Mouse (Mus musculus): ENCODE measurements around the gene Rpia. TPM values are rescaled to one million over a fixed set of nuclear protein-coding genes. Genes with fewer than 3 reads are reported as not detected.

Gene Rpia
- polyA plus RNA-seq, 1 experiment from 2014 or later = 4.5 TPM

GRCm38 (mm10) chr6:70773769-70774168 lies 18.3 kb downstream of the Rpia start:
- DNase-seq (no peak), ATAC-seq (ENCODE audit: low read depth) (no peak)
- Histone ChIP-seq H3K27ac (no peak overlapping the region), H3K27me3 (no peaks in the 10 kb centered on the region), H3K9ac (no peak overlapping the region), H3K4me1 (replicated peaks) (peaks cover 17% of the 10 kb centered on the region), H3K4me2 (no peak overlapping the region), H3K36me3 (peaks cover 85% of the 10 kb centered on the region), H3K9me3 (replicated peaks) (no peaks in the 10 kb centered on the region), H3K4me3 (replicated peaks) (no peak overlapping the region)
- WGBS (ENCODE audit: insufficient replicate concordance) = 43% methylated on average over 5 of the region's 5 CpGs

GRCm38 (mm10) chr6:70768769-70769168 lies 23.3 kb downstream of the Rpia start:
- WGBS (ENCODE audit: insufficient replicate concordance) = 39% methylated on average over 6 of the region's 6 CpGs
- peak; percentile 67 for ATAC-seq (ENCODE audit: low read depth)

DNA sequence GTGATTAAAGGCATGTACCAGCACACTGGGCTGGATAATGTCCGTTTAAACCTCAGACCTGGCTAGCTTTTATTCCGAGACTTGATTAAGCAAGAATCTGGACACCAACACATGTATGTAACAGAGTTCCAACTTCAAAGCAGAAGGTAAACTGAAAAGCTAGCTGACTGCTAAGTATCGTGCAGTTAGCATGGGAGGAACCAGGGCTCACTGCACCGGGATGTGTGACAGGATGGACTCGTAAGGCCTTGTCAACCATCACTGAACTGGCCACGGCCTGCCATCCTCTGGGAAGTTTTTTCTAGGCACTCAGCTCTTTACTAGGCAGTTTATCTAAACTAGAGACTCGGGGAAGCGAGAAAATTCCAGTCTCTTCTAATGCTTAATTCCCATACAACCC lies 27.0 kb downstream of the Rpia start:
- WGBS (ENCODE audit: insufficient replicate concordance) = 78% methylated on average over 8 of the region's 8 CpGs
- ATAC-seq (ENCODE audit: low read depth) = no peak

More at GRCm38 (mm10) chr6:70768769-70769168, 23.3 kb downstream of the Rpia start:
- H3K36me3 ChIP-seq = peaks cover 87% of the 10 kb centered on the region
- peak; percentile 63 for DNase-seq
- H3K4me2 ChIP-seq = no peak overlapping the region
- no peak overlapping the region for H3K9ac ChIP-seq
- H3K9me3 ChIP-seq (replicated peaks) = no peaks in the 10 kb centered on the region
- H3K4me1 ChIP-seq (replicated peaks) = 0 out of 2 replicates have a peak, but pooled peaks cover under 1% of the 10 kb centered on the region
- H3K27ac ChIP-seq = no peak overlapping the region
- H3K4me3 ChIP-seq (replicated peaks) = no peak overlapping the region
- H3K27me3 ChIP-seq = no peaks in the 10 kb centered on the region

GRCm38 (mm10) chr6:70764551-70764950 lies 27.5 kb downstream of the Rpia start:
- Histone ChIP-seq H3K4me1 (replicated peaks) (no peaks in the 10 kb centered on the region), H3K27ac (no peak overlapping the region), H3K4me3 (replicated peaks) (no peak overlapping the region), H3K27me3 (no peaks in the 10 kb centered on the region), H3K36me3 (peaks cover 46% of the 10 kb centered on the region), H3K9ac (no peak overlapping the region), H3K9me3 (replicated peaks) (no peaks in the 10 kb centered on the region), H3K4me2 (no peak overlapping the region)
- ATAC-seq (ENCODE audit: low read depth) (no peak), DNase-seq (no peak)
- 75% methylated on average over 5 of the region's 5 CpGs for WGBS (ENCODE audit: insufficient replicate concordance)

More for the DNA sequence above, 27.0 kb downstream of the Rpia start:
- H3K36me3 ChIP-seq = peaks cover 51% of the 10 kb centered on the region
- no peak overlapping the region for H3K27ac ChIP-seq
- H3K4me1 ChIP-seq (replicated peaks) = no peaks in the 10 kb centered on the region
- H3K9me3 ChIP-seq (replicated peaks) = no peaks in the 10 kb centered on the region
- no peaks in the 10 kb centered on the region for H3K27me3 ChIP-seq
- H3K4me2 ChIP-seq = no peak overlapping the region
- no peak for DNase-seq
- H3K4me3 ChIP-seq (replicated peaks) = no peak overlapping the region
- no peak overlapping the region for H3K9ac ChIP-seq

DNA sequence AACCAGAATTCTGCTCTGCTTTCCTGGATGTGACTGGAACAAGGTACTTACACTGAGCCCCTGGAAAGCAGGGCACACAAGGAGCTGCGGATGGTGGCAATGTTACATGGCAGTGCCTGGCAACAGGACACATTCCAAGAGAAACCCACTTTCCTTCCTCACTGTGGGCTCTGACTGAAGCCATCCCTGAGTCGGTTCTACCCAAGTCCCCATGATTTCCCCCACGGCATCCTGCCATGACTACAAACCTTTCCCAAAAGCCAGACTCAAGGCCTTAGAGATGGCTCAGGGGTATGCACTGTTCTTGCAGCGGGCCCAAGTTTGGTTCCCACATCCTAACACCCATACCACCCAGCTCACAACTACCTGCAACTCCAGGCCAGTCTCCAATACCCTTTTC lies 28.2 kb downstream of the Rpia start:
- peaks cover 40% of the 10 kb centered on the region for H3K36me3 ChIP-seq
- H3K4me3 ChIP-seq (replicated peaks) = no peak overlapping the region
- 84% methylated on average over 4 of the region's 4 CpGs for WGBS (ENCODE audit: insufficient replicate concordance)
- no peak overlapping the region for H3K4me2 ChIP-seq
- H3K9me3 ChIP-seq (replicated peaks) = no peaks in the 10 kb centered on the region
- no peaks in the 10 kb centered on the region for H3K4me1 ChIP-seq (replicated peaks)
- no peak for DNase-seq
- no peak overlapping the region for H3K9ac ChIP-seq
- H3K27ac ChIP-seq = no peak overlapping the region
- ATAC-seq (ENCODE audit: low read depth) = no peak
- no peaks in the 10 kb centered on the region for H3K27me3 ChIP-seq

DNA sequence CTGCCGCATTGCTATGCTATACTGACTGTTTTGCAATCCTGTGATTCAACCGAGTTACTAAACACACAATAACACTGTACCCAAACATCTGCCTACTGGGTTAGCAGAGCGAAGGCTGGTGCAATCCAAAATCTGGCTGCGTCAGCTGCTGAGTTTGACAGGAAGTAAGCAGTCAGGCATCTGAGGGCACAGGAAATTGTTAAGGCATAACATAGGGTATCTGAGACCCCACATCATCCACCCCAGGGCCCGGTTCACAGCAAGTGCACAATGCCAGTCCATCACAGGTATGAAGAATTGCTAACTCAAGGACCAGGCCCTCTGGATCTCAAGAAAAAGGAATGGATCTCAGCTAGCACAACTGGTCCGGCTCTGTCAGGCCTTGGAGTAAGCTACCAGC lies 29.4 kb downstream of the Rpia start:
- H3K9me3 ChIP-seq (replicated peaks) = no peaks in the 10 kb centered on the region
- no peak overlapping the region for H3K27ac ChIP-seq
- WGBS (ENCODE audit: insufficient replicate concordance) = 56% methylated on average over 6 of the region's 6 CpGs
- no peak overlapping the region for H3K4me3 ChIP-seq (replicated peaks)
- no peak for DNase-seq
- H3K4me1 ChIP-seq (replicated peaks) = no peaks in the 10 kb centered on the region
- H3K4me2 ChIP-seq = no peak overlapping the region
- no peak for ATAC-seq (ENCODE audit: low read depth)
- H3K27me3 ChIP-seq = no peaks in the 10 kb centered on the region
- peaks cover 28% of the 10 kb centered on the region for H3K36me3 ChIP-seq
- H3K9ac ChIP-seq = no peak overlapping the region

- Histone ChIP-seq H3K36me3 (peaks cover 12% of the 10 kb centered on the region), H3K27ac (no peak overlapping the region), H3K4me3 (replicated peaks) (no peak overlapping the region), H3K4me1 (replicated peaks) (no peaks in the 10 kb centered on the region), H3K9me3 (replicated peaks) (no peaks in the 10 kb centered on the region), H3K9ac (no peak overlapping the region), H3K4me2 (no peak overlapping the region), H3K27me3 (no peaks in the 10 kb centered on the region)
- WGBS (ENCODE audit: insufficient replicate concordance) = 62% methylated on average over 4 of the region's 4 CpGs
- ATAC-seq (ENCODE audit: low read depth) (no peak), DNase-seq (no peak)
Observed at GRCm38 (mm10) chr6:70760951-70761350, 31.1 kb downstream of the Rpia start.

- Histone ChIP-seq H3K27me3 (no peaks in the 10 kb centered on the region), H3K4me1 (replicated peaks) (peaks cover 11% of the 10 kb centered on the region), H3K27ac (no peak overlapping the region), H3K36me3 (no peaks in the 10 kb centered on the region), H3K9me3 (replicated peaks) (no peaks in the 10 kb centered on the region), H3K4me3 (replicated peaks) (no peak overlapping the region), H3K9ac (no peak overlapping the region), H3K4me2 (no peak overlapping the region)
- WGBS (ENCODE audit: insufficient replicate concordance) = 80% methylated on average over 10 of the region's 10 CpGs
- ATAC-seq (ENCODE audit: low read depth) (no peak), DNase-seq (no peak)
Observed at GRCm38 (mm10) chr6:70754833-70755232, 37.2 kb downstream of the Rpia start.

DNA sequence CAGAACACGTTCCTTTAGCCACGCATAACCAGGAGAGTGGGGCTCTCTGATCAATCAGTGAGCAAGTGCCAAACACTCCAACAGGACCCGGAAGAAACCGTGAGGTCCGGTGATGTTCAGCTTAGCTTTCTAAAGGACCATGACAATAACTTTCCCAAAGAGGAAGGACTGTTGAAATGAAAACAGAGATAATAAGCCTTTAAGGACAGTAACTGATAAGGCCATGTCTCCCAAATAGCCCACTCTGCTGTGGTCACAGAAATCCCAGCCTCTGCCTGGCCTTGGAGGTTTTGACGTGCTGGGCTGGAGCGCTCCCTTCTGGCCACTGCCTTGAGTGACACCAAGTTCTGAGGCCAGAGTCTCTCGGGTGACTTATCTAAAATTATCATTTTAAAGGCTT lies 39.7 kb downstream of the Rpia start:
- Histone ChIP-seq H3K4me2 (peak overlapping the region; percentile 51), H3K27me3 (no peaks in the 10 kb centered on the region), H3K9ac (peak overlapping the region; percentile 38; the same call in 1 of the 2 replicates), H3K27ac (peak overlapping the region; percentile 76), H3K36me3 (no peaks in the 10 kb centered on the region), H3K4me1 (replicated peaks) (peaks cover 11% of the 10 kb centered on the region), H3K9me3 (replicated peaks) (no peaks in the 10 kb centered on the region), H3K4me3 (replicated peaks) (peak overlapping the region; percentile 16)
- DNase-seq (peak; percentile 63), ATAC-seq (ENCODE audit: low read depth) (peak; percentile 81)
- WGBS (ENCODE audit: insufficient replicate concordance) = 10% methylated on average over 8 of the region's 8 CpGs

DNA sequence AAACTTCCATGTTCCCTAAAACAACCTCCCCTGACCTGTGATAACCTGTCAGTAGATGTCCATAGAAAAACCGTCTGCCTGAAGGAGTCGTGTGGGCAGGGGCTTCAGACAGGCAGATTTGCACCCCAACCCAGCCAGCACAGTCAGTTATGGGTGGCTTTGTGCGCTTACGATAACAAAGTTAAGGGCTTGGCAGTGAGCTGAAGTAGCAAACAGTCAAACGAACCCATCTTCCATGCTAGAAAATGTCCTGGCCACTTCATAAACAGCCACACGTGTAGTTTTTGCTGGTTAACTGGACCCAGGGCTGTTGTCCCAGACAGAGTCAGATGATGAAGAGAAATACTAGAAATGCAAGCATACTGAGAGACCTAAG lies 40.1 kb downstream of the Rpia start:
- H3K4me2 ChIP-seq = peak overlapping the region; percentile 51
- H3K27me3 ChIP-seq = no peaks in the 10 kb centered on the region
- WGBS (ENCODE audit: insufficient replicate concordance) = 34% methylated on average over 6 of the region's 6 CpGs
- H3K36me3 ChIP-seq = no peaks in the 10 kb centered on the region
- ATAC-seq (ENCODE audit: low read depth) (peak; percentile 68), DNase-seq (no peak)
- H3K27ac ChIP-seq = peak overlapping the region; percentile 76
- peak overlapping the region; percentile 16 for H3K4me3 ChIP-seq (replicated peaks)
- H3K4me1 ChIP-seq (replicated peaks) = peaks cover 11% of the 10 kb centered on the region
- peak overlapping the region; percentile 38; the same call in 1 of the 2 replicates for H3K9ac ChIP-seq
- H3K9me3 ChIP-seq (replicated peaks) = no peaks in the 10 kb centered on the region

DNA sequence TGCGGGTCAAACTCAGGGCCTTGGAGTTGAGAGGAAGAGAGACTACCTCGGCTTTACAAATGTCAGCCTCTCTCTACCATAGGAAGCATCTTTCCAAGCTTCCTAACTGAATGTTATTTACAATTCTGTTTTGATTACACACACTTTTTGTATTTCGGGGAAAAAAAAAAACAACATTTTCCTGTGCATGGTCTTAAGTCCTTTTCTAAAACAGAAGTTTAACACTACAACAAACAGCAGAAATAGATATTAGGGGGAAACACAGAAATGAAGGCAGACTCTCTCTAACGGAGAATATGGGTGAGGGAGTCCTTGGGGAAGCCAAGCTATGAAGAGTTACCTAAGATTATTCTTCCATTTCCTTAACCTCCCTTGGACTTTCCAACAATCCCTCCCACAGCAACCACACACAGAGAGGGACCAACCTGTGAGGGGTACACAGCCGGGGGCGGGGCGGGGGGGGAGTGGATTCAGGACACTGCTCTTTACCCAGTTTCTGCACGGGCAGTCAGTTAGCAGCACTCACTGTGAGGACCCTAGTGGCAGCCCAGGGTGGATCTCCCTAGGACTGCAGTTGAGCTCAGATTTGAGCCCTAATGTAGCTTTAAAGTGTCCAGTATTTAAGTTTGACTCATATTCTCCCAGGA lies 40.7 kb downstream of the Rpia start:
- ATAC-seq (ENCODE audit: low read depth) (peak; percentile 15; the same call in 1 of the 2 replicates), DNase-seq (no peak)
- Histone ChIP-seq H3K36me3 (no peaks in the 10 kb centered on the region), H3K4me2 (no peak overlapping the region; the same call in 1 of the 2 replicates), H3K9me3 (replicated peaks) (no peaks in the 10 kb centered on the region), H3K9ac (0 out of 2 replicates have a peak overlapping the region, but pooled peaks have one; percentile 38), H3K4me3 (replicated peaks) (no peak overlapping the region), H3K4me1 (replicated peaks) (peaks cover 11% of the 10 kb centered on the region), H3K27me3 (no peaks in the 10 kb centered on the region), H3K27ac (peak overlapping the region; percentile 76)
- 66% methylated on average over 8 of the region's 8 CpGs for WGBS (ENCODE audit: insufficient replicate concordance)

DNA sequence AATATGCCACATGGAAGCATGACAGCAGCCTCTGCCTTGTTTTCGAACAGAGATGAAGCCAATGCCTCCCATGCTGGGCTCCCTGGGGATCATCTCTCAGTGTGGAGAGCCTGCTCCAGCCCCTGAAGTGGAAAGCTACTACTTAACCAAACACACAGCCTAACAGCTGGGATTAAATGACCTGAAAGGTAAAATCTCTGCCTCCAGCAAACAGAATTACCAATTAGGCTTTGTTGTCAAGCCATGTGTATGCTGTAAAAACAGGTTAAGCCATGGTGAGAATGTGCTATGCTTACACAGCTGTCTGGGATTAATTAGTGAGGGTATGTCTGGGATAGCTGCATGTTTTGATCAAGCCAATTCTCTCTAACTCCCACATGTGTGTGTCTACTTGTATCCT lies 42.3 kb downstream of the Rpia start:
- Histone ChIP-seq H3K4me1 (replicated peaks) (peaks cover 14% of the 10 kb centered on the region), H3K9me3 (replicated peaks) (no peaks in the 10 kb centered on the region), H3K36me3 (no peaks in the 10 kb centered on the region), H3K27ac (no peak overlapping the region), H3K9ac (no peak overlapping the region), H3K4me3 (replicated peaks) (no peak overlapping the region), H3K4me2 (no peak overlapping the region), H3K27me3 (no peaks in the 10 kb centered on the region)
- ATAC-seq (ENCODE audit: low read depth) = no peak
- 79% methylated on average over 1 of the region's 1 CpGs for WGBS (ENCODE audit: insufficient replicate concordance)
- no peak for DNase-seq
